Mouse (Mus musculus) G1E (cell line): ENCODE measurements at regions not wholly inside any gene's neighbourhood (a gene's known extent, or its start where the extent isn't known, plus 50 kb on each side); places are given as distances from the start of the nearest gene placed in this dataset.

ENCODE experiments used
- CTCF ChIP-seq: IDR thresholded peaks from 2 replicates; pipeline ENCODE4 v1.5.1; 2012; ENCODE audit warnings: low read depth, low read length, inconsistent platforms, mixed read lengths
- GATA1 ChIP-seq: IDR thresholded peaks from 2 replicates; pipeline ENCODE4 v1.6.1; 2012; ENCODE audit warnings: borderline replicate concordance, low read length, inconsistent platforms, mixed read lengths
- GATA2 ChIP-seq: IDR thresholded peaks from 2 replicates; pipeline ENCODE4 v1.6.1; 2012; ENCODE audit warnings: low read depth, low read length, inconsistent platforms, borderline replicate concordance
- POLR2AphosphoS5 ChIP-seq: IDR thresholded peaks from 2 replicates; pipeline ENCODE4 v1.6.1; 2012; ENCODE audit warnings: low read depth, low read length, inconsistent platforms; ENCODE audit not compliant: insufficient replicate concordance
- TAL1 ChIP-seq: conservative IDR thresholded peaks from 2 replicates; pipeline ENCODE4 v1.6.1; 2012; ENCODE audit warnings: low read depth, low read length, inconsistent platforms, mixed read lengths

DNA sequence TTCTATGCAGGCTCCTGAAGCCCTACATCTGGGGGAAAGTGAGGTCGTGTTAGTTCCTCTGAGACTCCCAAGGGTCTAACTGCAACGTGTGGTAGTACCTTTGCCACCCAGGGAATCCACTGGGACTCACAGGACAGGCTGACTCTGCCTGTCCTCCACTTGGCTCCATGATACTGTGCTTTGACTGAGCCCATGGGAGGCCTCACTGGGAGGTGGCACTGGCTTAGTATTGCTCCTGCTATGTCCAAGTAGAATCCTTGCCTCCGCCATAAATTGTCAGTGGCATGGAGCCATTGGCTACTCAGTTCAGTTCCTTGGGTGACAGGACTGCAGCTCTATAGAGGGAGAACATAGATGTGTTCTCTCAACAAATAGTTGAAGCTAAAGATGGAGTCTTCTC is 81.1 kb downstream of the Irs2 start:
- TF ChIP-seq CTCF, result no peak
- TF ChIP-seq POLR2AphosphoS5, result no peak
- no peak for TF ChIP-seq GATA1
- no peak for TF ChIP-seq TAL1
- TF ChIP-seq GATA2, result no peak
